Mouse (Mus musculus) MEL (cell line): ENCODE measurements around the gene Tmem232. TPM values are rescaled to one million over a fixed set of nuclear protein-coding genes. Genes with fewer than 3 reads are reported as not detected.
A peak's percentile ranks its signal among the peaks of the same experiment; 100 is the strongest.

Experiments
- DNase-seq: peaks from one replicate; pipeline ENCODE4 v3.0.0; 2011; ENCODE audit warnings: low read depth, low spot score
- H3K27ac ChIP-seq: 2 replicates; pipeline ENCODE4 v1.5.1; 2012; ENCODE audit warnings: low read depth, mild to moderate bottlenecking, control low read depth, low read length, moderate library complexity; ENCODE audit not compliant: control insufficient read depth
- H3K27me3 ChIP-seq, 2 experiments: fragments of 150-350 bp in 1 of 2; sonication (generic) in 1 of 2; 2 replicates each; pipeline ENCODE4 v1.6.1; 2012; ENCODE audit warnings: low read length in 2 of 2, mild to moderate bottlenecking in 2 of 2, improper control_type of control experiment in 1 of 2, moderate library complexity in 1 of 2; ENCODE audit not compliant: insufficient read depth in 2 of 2, control insufficient read depth in 1 of 2
- H3K36me3 ChIP-seq, 2 experiments: 2 replicates each; pipeline ENCODE4 v1.6.1; 2012 to 2014; ENCODE audit warnings: low read length in 2 of 2, improper control_type of control experiment in 1 of 2, inconsistent platforms in 1 of 2, mild to moderate bottlenecking in 1 of 2; ENCODE audit not compliant: insufficient read depth in 2 of 2, control insufficient read depth in 1 of 2
- H3K4me1 ChIP-seq, 2 experiments: fragments of 150-350 bp in 1 of 2; sonication (generic) in 1 of 2; 2 replicates each; pipeline ENCODE4 v1.6.1; 2012; ENCODE audit warnings: low read length in 2 of 2, improper control_type of control experiment in 1 of 2, mild to moderate bottlenecking in 1 of 2; ENCODE audit not compliant: insufficient read depth in 2 of 2, control insufficient read depth in 1 of 2
- H3K4me3 ChIP-seq, 2 experiments: fragments of 150-350 bp in 1 of 2; sonication (generic) in 1 of 2; 2 replicates each; pipeline ENCODE4 v1.5.1; 2012; ENCODE audit warnings: low read depth in 2 of 2, low read length in 2 of 2, mild to moderate bottlenecking in 2 of 2, moderate library complexity in 2 of 2, control low read depth in 1 of 2, improper control_type of control experiment in 1 of 2; ENCODE audit not compliant: control insufficient read depth in 1 of 2, insufficient read depth in 1 of 2
- H3K79me2 ChIP-seq: 2 replicates; pipeline ENCODE4 v1.6.1; 2012; ENCODE audit warnings: mild to moderate bottlenecking, low read length, moderate library complexity; ENCODE audit not compliant: control insufficient read depth, poor library complexity, insufficient read depth
- H3K9ac ChIP-seq: 2 replicates; pipeline ENCODE4 v1.6.1; 2012; ENCODE audit warnings: low read depth, mild to moderate bottlenecking, control low read depth, low read length, moderate library complexity; ENCODE audit not compliant: control insufficient read depth, poor library complexity, severe bottlenecking
- H3K9me3 ChIP-seq: fragments of 150-350 bp; sonication (generic); replicated peaks from 2 replicates; pipeline ENCODE4 v1.6.1; 2012; ENCODE audit warnings: mild to moderate bottlenecking, low read length, improper control_type of control experiment, moderate library complexity; ENCODE audit not compliant: insufficient read depth
- EP300 ChIP-seq, 2 experiments: IDR thresholded peaks; 2 replicates each; pipeline ENCODE4 v1.6.1; 2011; ENCODE audit warnings: improper control_type of control experiment in 2 of 2, low read length in 2 of 2, low read depth in 1 of 2, mild to moderate bottlenecking in 1 of 2
- HCFC1 ChIP-seq: IDR thresholded peaks from 2 replicates; pipeline ENCODE4 v1.6.1; 2012; ENCODE audit warnings: low read depth, mild to moderate bottlenecking, inconsistent platforms, low read length, improper control_type of control experiment, moderate library complexity
- MAZ ChIP-seq: IDR thresholded peaks from 2 replicates; pipeline ENCODE4 v1.6.1; 2012; ENCODE audit warnings: low read depth, mild to moderate bottlenecking, inconsistent platforms, low read length, improper control_type of control experiment
- MXI1 ChIP-seq: IDR thresholded peaks from 2 replicates; pipeline ENCODE4 v1.6.1; 2011; ENCODE audit warnings: mild to moderate bottlenecking, low read depth, low read length, improper control_type of control experiment
- POLR2AphosphoS5 ChIP-seq: IDR thresholded peaks from 2 replicates; pipeline ENCODE4 v1.6.1; 2012; ENCODE audit warnings: low read depth, borderline replicate concordance, mild to moderate bottlenecking, inconsistent platforms, low read length, moderate library complexity, mixed read lengths
- RCOR1 ChIP-seq: IDR thresholded peaks from 2 replicates; pipeline ENCODE4 v1.6.1; 2012; ENCODE audit warnings: low read depth, mild to moderate bottlenecking, inconsistent platforms, low read length, improper control_type of control experiment
- SIN3A ChIP-seq: IDR thresholded peaks from 2 replicates; pipeline ENCODE4 v1.6.1; 2012; ENCODE audit warnings: low read length, improper control_type of control experiment, inconsistent platforms
- TAL1 ChIP-seq: IDR thresholded peaks from 2 replicates; pipeline ENCODE4 v1.6.1; 2012; ENCODE audit warnings: mild to moderate bottlenecking, inconsistent platforms, low read length, moderate library complexity, mixed read lengths
- USF1 ChIP-seq: IDR thresholded peaks from 2 replicates; pipeline ENCODE4 v1.6.1; 2014; ENCODE audit warnings: low read depth, mild to moderate bottlenecking, inconsistent platforms, low read length, improper control_type of control experiment, moderate library complexity
- ZC3H11A ChIP-seq: IDR thresholded peaks from 2 replicates; pipeline ENCODE4 v1.6.1; 2012; ENCODE audit warnings: low read depth, mild to moderate bottlenecking, inconsistent platforms, low read length, improper control_type of control experiment
- polyA plus RNA-seq, 2 experiments: library from polyadenylated mRNA; stranded (reverse) in 1 of 2; unstranded in 1 of 2; fragments of >175 nt in 1 of 2; fragments of >200 nt in 1 of 2; gene quantifications; 2 replicates each; pipeline versions ENCODE4 v1.2.1 to v1.2.4; 2012; ENCODE audit warnings: low replicate concordance in 2 of 2, low read depth in 1 of 2; ENCODE audit not compliant: insufficient read length in 2 of 2, insufficient read depth in 1 of 2, missing spikeins in 1 of 2
- total RNA-seq: library from RNA; depleted of rRNA; stranded (reverse); fragments of 300-350 nt; gene quantifications from 2 replicates; pipeline ENCODE4 v1.2.3, GENCODE M21; 2012

The Tmem232 gene
- total and polyA plus RNA-seq, 3 experiments: 0.04 TPM; not detected in 2

- Histone ChIP-seq H3K36me3 (peaks cover 0 to 6% of the 10 kb centered on the region in 2 experiments; a peak in 3 of 4 replicates), H3K9ac (no peak overlapping the region), H3K9me3 (no peaks in the 10 kb centered on the region), H3K4me1 (no peaks in the 10 kb centered on the region), H3K79me2 (no peaks in the 10 kb centered on the region), H3K27me3 (no peaks in the 10 kb centered on the region), H3K27ac (no peak overlapping the region), H3K4me3 (no peak overlapping the region)
- no peak for DNase-seq
- TF ChIP-seq RCOR1: no peak
- TF ChIP-seq, all 39 proteins: peak for 0
Observed at GRCm38 (mm10) chr17:65574850-65575249, 34.3 kb upstream of the Tmem232 start.

GRCm38 (mm10) chr17:65571866-65572265 lies 31.3 kb upstream of the Tmem232 start:
- Histone ChIP-seq H3K27ac (no peak overlapping the region), H3K4me3 (no peak overlapping the region), H3K27me3 (no peaks in the 10 kb centered on the region), H3K36me3 (no peaks in the 10 kb centered on the region), H3K9ac (no peak overlapping the region), H3K4me1 (no peaks in the 10 kb centered on the region)
- TF ChIP-seq HCFC1 (no peak), TAL1 (0 out of 2 replicates have a peak, but pooled peaks have one; percentile 14)
- TF ChIP-seq, all 39 proteins: peak for 1
- no peak for DNase-seq
- Histone ChIP-seq H3K79me2 (no peaks in the 10 kb centered on the region), H3K9me3 (no peaks in the 10 kb centered on the region)

GRCm38 (mm10) chr17:65571466-65571865 lies 30.9 kb upstream of the Tmem232 start:
- no peak overlapping the region for H3K9ac ChIP-seq
- no peak for TF ChIP-seq EP300 (IDR thresholded peaks at IDR 0.05; ENCODE audit: low read depth in 1 of 2, low read length in 2 of 2)
- no peak for TF ChIP-seq MXI1
- no peak for TF ChIP-seq ZC3H11A
- TF ChIP-seq MAZ: no peak
- TF ChIP-seq HCFC1: no peak
- no peak for TF ChIP-seq USF1
- no peak for TF ChIP-seq SIN3A
- no peak for TF ChIP-seq POLR2AphosphoS5
- TF ChIP-seq, all 39 proteins: peak for 0
- Histone ChIP-seq H3K9me3 (no peaks in the 10 kb centered on the region), H3K27me3 (no peaks in the 10 kb centered on the region), H3K36me3 (no peaks in the 10 kb centered on the region), H3K4me1 (no peaks in the 10 kb centered on the region), H3K79me2 (no peaks in the 10 kb centered on the region), H3K4me3 (no peak overlapping the region), H3K27ac (no peak overlapping the region)
- no peak for DNase-seq
